Mouse (Mus musculus) Patski (cell line): ENCODE data around the gene Fhl5. TPM values are rescaled to one million over a fixed set of nuclear protein-coding genes. Genes with fewer than 3 reads are reported as not detected.

Experiments
- ATAC-seq: fragments of 100-300 bp; one replicate; pipeline ENCODE4 v1.8.0; 2021
- CTCF ChIA-PET: fragments of 350-600 bp; sonication (Branson Sonifier 250); formaldehyde crosslinking; loops from one replicate; lab custom pipeline; 2022; ENCODE audit warnings: inconsistent platforms; lab: Charles Lee
- POLR2A ChIA-PET: fragments of 350-600 bp; sonication (Branson Sonifier 250); formaldehyde crosslinking; loops from one replicate; lab custom pipeline; 2022; ENCODE audit warnings: antibody characterized with exemption, inconsistent platforms; lab: Charles Lee
- DNase-seq: peaks from one replicate; pipeline ENCODE4 v3.0.0-alpha.2; 2011; ENCODE audit warnings: low read depth, low spot score
- H3K27me3 ChIP-seq: fragments of 371-371 bp; one replicate; pipeline ENCODE4 v1.5.1; 2021
- CTCF ChIP-seq: fragments of 100-300 bp; IDR thresholded peaks from one replicate; pipeline ENCODE4 v1.5.1; 2021
- in situ Hi-C: fragments of 300-500 bp; cut with MboI; formaldehyde crosslinking; loops from 3 replicates; pipeline ENCODE4 v1.11.1; 2018; ENCODE audit warnings: low pct_unique_long_range_greater_than_20kb, mixed read lengths
- polyA plus RNA-seq: library from polyadenylated mRNA; unstranded; gene quantifications from one replicate; pipeline ENCODE4 v1.2.3, GENCODE M21; 2021

The Fhl5 gene
- polyA plus RNA-seq, 1 experiment from 2014 or later, result not detected

GRCm38 (mm10) chr4:25232546-25232945 is 10.1 kb downstream of the Fhl5 start:
- in situ Hi-C loops, result no loop called here
- no peak for TF ChIP-seq CTCF
- ATAC-seq (no peak), DNase-seq (no peak)
- ChIA-PET CTCF (no interaction called here), POLR2A (interaction anchor here (0.6 kb wide), 1 partner anchor 194 kb away, joined by 3 read pairs; no protein-coding TSS in a partner anchor)
- H3K27me3 ChIP-seq, result no peaks in the 10 kb centered on the region

- ChIA-PET CTCF (no interaction called here), POLR2A (no interaction called here)
- DNase-seq, result no peak
- no peak for TF ChIP-seq CTCF
- no peaks in the 10 kb centered on the region for H3K27me3 ChIP-seq
- no peak for ATAC-seq
- in situ Hi-C loops, result no loop called here
Measured at GRCm38 (mm10) chr4:25227527-25227926, 15.1 kb downstream of the Fhl5 start.

DNA sequence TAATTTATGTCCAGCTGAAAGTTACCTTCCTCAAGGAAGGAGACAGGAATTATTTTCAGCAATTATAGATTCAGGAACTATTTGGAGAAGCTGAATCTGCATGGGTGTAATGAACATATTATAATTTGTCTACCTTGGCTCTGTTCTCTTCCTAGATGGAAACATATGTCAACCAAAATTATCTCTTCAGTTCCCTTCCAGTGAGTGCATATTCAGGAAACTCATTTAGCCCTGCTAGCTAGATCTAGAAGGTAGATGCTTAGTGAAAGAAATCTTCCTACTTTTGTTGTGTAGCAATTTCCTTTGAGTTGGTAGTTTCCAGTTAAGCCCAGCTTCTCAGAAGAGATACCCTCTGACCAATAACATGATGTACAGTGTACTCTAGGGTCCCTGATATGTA is 20.7 kb downstream of the Fhl5 start:
- CTCF ChIA-PET, result interaction anchor here (1.6 kb wide), 1 partner anchor 14 kb away, joined by 3 read pairs; no protein-coding TSS in a partner anchor
- H3K27me3 ChIP-seq, result peaks cover 8% of the 10 kb centered on the region
- in situ Hi-C loops, result no loop called here
- DNase-seq (no peak), ATAC-seq (no peak)
- POLR2A ChIA-PET, result no interaction called here
- TF ChIP-seq CTCF, result no peak

GRCm38 (mm10) chr4:25213451-25213850 is 29.2 kb downstream of the Fhl5 start:
- in situ Hi-C loops, result no loop called here
- no peak for TF ChIP-seq CTCF
- POLR2A ChIA-PET, result no interaction called here
- ATAC-seq (no peak), DNase-seq (no peak)
- peaks cover 6% of the 10 kb centered on the region for H3K27me3 ChIP-seq
- CTCF ChIA-PET, result no interaction called here

DNA sequence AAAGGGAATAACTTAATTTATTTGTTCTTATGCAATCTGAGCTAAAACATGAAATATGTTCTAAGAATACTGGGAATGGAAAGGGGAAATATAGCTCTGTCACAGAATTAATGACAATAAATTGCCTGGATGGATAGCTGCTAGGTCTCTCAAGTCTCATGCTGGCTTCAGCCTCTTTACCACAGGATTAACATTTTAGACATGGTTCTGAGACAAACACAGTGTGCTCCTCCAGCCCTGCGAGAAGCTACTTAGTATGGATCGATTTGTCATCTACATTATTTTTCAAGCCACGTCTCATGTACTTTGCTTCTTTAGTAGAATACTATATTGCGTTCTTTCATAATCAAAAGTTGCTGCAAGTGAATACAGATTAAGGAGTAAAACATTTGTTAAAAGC is 36.5 kb downstream of the Fhl5 start:
- H3K27me3 ChIP-seq, result peaks cover 1% of the 10 kb centered on the region
- POLR2A ChIA-PET, result no interaction called here
- CTCF ChIA-PET, result interaction anchor here (1.2 kb wide), 1 partner anchor 15 kb away, joined by 3 read pairs; no protein-coding TSS in a partner anchor
- TF ChIP-seq CTCF, result no peak
- DNase-seq, result no peak
- no peak for ATAC-seq
- in situ Hi-C loops, result no loop called here

DNA sequence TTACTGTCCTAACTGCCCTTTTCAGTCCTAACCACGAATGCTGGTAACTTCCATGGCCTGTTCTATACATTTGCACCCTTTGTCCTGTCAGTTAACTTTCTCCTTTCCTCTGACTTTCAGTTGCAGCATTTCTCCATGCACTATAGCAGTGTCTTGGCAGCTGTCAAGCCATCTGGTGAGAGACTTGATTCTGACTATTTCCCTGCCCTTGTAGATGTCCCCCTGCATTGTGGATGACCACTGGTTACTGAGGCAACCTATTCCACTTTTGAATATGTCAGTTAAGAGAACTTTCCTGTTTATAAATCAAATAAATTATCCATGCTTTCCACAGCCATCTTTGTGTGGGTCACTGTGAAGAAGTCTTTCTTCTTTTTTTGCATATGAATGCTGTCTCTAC is 45.4 kb downstream of the Fhl5 start:
- ATAC-seq (no peak), DNase-seq (no peak)
- ChIA-PET POLR2A (no interaction called here), CTCF (no interaction called here)
- in situ Hi-C loops, result loop anchor here (25.0 kb wide), 1 partner anchor 485 kb away; no protein-coding TSS in a partner anchor
- TF ChIP-seq CTCF, result no peak
- H3K27me3 ChIP-seq, result no peaks in the 10 kb centered on the region

- in situ Hi-C loops, result loop anchor here (25.0 kb wide), 1 partner anchor 467 kb away; no protein-coding TSS in a partner anchor
- DNase-seq (no peak), ATAC-seq (peak; percentile 67)
- TF ChIP-seq CTCF, result peak; percentile 55
- CTCF ChIA-PET, result interaction anchor here (1.1 to 1.5 kb wide), 3 partner anchors 10 to 274 kb away, joined by 3 to 4 read pairs (median 3); no protein-coding TSS in a partner anchor
- H3K27me3 ChIP-seq, result no peaks in the 10 kb centered on the region
- POLR2A ChIA-PET, result no interaction called here
Measured at GRCm38 (mm10) chr4:25179617-25180208, 63.0 kb downstream of the Fhl5 start.

Other genes starting within 250 kb of the Fhl5 start
- gene Ufl1, start 38.9 kb upstream of the Fhl5 start, polyA plus RNA-seq, result 22.9 TPM